Mouse (Mus musculus) embryonic facial prominence, embryonic 15.5 days (tissue): ENCODE data around the gene Ccdc117. TPM values are rescaled to one million over a fixed set of nuclear protein-coding genes. Genes with fewer than 3 reads are reported as not detected.
"Not testable (repeated sequence)": the region's sequence is repeated elsewhere in the genome, so short reads cannot be mapped to it uniquely, and the experiment has no call there.

Source experiments
- ATAC-seq: fragments of 200-750 bp; cut with Nextera tagmentation; 2 replicates; pipeline ENCODE4 v1.8.0; 2017; ENCODE audit warnings: low read depth, moderate TSS enrichment; ENCODE audit not compliant: insufficient number of reproducible peaks, low FRiP score, low TSS enrichment
- H3K27ac ChIP-seq: fragments of 300-500 bp; sonication (generic); replicated peaks from 2 replicates; pipeline ENCODE4 v1.5.1; 2015; ENCODE audit warnings: mild to moderate bottlenecking, inconsistent platforms
- H3K27me3 ChIP-seq: fragments of 300-500 bp; sonication (generic); 2 replicates; pipeline ENCODE4 v1.6.1; 2015; ENCODE audit warnings: inconsistent platforms
- H3K36me3 ChIP-seq: fragments of 300-500 bp; sonication (generic); 2 replicates; pipeline ENCODE4 v1.6.1; 2015; ENCODE audit warnings: mild to moderate bottlenecking, inconsistent platforms
- H3K4me1 ChIP-seq: fragments of 300-500 bp; sonication (generic); 2 replicates; pipeline ENCODE4 v1.6.1; 2015; ENCODE audit warnings: inconsistent platforms
- H3K4me2 ChIP-seq: fragments of 300-500 bp; sonication (generic); replicated peaks from 2 replicates; pipeline ENCODE4 v1.6.1; 2015; ENCODE audit warnings: mild to moderate bottlenecking, inconsistent platforms
- H3K4me3 ChIP-seq: fragments of 300-500 bp; sonication (generic); replicated peaks from 2 replicates; pipeline ENCODE4 v1.5.1; 2015; ENCODE audit warnings: mild to moderate bottlenecking, inconsistent platforms
- H3K9ac ChIP-seq: fragments of 300-500 bp; sonication (generic); 2 replicates; pipeline ENCODE4 v1.6.1; 2015; ENCODE audit warnings: inconsistent platforms
- H3K9me3 ChIP-seq: fragments of 300-500 bp; sonication (generic); replicated peaks from 2 replicates; pipeline ENCODE4 v1.6.1; 2016; ENCODE audit warnings: inconsistent platforms
- WGBS: fragments of 180-500 bp; shearing (Covaris S2); methylation state at CpG from one replicate; pipeline ENCODE4 v1.1.7; 2015; 5-methylcytosine and 5-hydroxymethylcytosine counted together
- polyA plus RNA-seq: library from polyadenylated mRNA; unstranded; fragments of >200 nt; fragmentation: Nextera tagmentation; extraction: Ambion mirVana; gene quantifications from 2 replicates; pipeline ENCODE4 v1.2.1, GENCODE M21; 2015

The Ccdc117 gene
- polyA plus RNA-seq, 1 experiment from 2014 or later: 17.7 TPM

- Histone ChIP-seq H3K4me3 (no peak overlapping the region), H3K27ac (no peak overlapping the region), H3K9ac (no peak overlapping the region), H3K36me3 (no peaks in the 10 kb centered on the region), H3K4me2 (no peak overlapping the region), H3K27me3 (no peaks in the 10 kb centered on the region), H3K9me3 (0 out of 2 replicates have a peak, but pooled peaks cover 5% of the 10 kb centered on the region), H3K4me1 (no peaks in the 10 kb centered on the region)
- WGBS: 79% methylated on average over 1 of the region's 1 CpGs
- ATAC-seq: no peak
These were observed 9.9 kb upstream of the Ccdc117 start for GRCm38 (mm10) chr11:5551931-5552330.

DNA sequence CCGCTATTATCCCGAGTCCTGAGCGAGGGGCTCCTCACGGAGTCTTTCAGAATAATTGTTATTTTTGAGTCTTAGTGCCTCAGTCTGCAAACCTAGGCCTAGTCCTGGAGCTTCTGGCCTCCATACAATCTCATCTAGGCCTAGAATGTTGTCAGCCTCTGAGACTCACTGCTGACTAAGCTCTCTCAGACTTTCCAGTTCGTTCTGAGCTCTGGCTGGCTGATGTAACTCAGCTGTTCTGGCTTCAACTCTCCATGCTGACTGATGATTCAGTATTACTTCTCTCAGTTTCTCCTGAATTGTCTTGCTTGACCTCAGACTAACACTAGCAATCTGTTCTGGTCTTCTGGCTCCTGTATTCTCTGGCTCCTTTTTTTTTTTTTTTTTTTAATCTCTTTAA is 9.4 kb upstream of the Ccdc117 start:
- Histone ChIP-seq H3K4me1 (no peaks in the 10 kb centered on the region), H3K36me3 (no peaks in the 10 kb centered on the region), H3K9me3 (0 out of 2 replicates have a peak, but pooled peaks cover 5% of the 10 kb centered on the region), H3K27ac (no peak overlapping the region), H3K4me2 (no peak overlapping the region), H3K9ac (no peak overlapping the region), H3K27me3 (no peaks in the 10 kb centered on the region), H3K4me3 (no peak overlapping the region)
- 81% methylated on average over 5 of the region's 5 CpGs for WGBS
- no peak for ATAC-seq

GRCm38 (mm10) chr11:5546693-5547092 is 4.7 kb upstream of the Ccdc117 start:
- 0 out of 2 replicates have a peak, but pooled peaks cover 5% of the 10 kb centered on the region for H3K9me3 ChIP-seq
- ATAC-seq: no peak

DNA sequence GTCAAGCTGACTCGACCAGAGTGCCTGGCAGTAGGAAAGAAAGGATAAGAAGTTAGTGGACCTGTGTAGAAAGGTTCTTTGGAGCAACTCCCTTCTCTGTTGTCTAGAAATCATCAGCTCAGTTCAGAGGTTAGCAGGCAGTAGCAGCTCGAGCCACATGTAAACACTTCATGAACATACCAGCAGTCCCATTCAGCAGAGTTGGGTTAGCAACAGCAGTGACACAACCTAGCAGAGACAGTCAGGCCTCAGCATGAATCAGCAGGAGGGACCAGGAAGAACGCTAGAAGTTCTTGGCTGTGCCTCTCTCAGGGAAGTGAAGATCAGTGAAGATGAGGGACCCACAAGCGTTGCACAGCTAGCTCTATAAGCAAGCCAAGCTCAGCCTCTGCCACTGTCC is 3.5 kb upstream of the Ccdc117 start:
- no peak overlapping the region for H3K9ac ChIP-seq
- no peaks in the 10 kb centered on the region for H3K36me3 ChIP-seq
- H3K27ac ChIP-seq: no peak overlapping the region
- H3K4me2 ChIP-seq: no peak overlapping the region
- peaks cover 6% of the 10 kb centered on the region for H3K4me1 ChIP-seq
- H3K27me3 ChIP-seq: no peaks in the 10 kb centered on the region
- no peak overlapping the region for H3K4me3 ChIP-seq
- 0 out of 2 replicates have a peak, but pooled peaks cover 5% of the 10 kb centered on the region for H3K9me3 ChIP-seq
- WGBS: 75% methylated on average over 4 of the region's 4 CpGs
- no peak for ATAC-seq

More at GRCm38 (mm10) chr11:5546693-5547092, 4.7 kb upstream of the Ccdc117 start:
- H3K4me3 ChIP-seq: no peak overlapping the region
- H3K27ac ChIP-seq: no peak overlapping the region
- 82% methylated on average over 3 of the region's 3 CpGs for WGBS
- no peaks in the 10 kb centered on the region for H3K36me3 ChIP-seq
- H3K27me3 ChIP-seq: no peaks in the 10 kb centered on the region
- no peak overlapping the region for H3K4me2 ChIP-seq
- H3K4me1 ChIP-seq: no peaks in the 10 kb centered on the region
- H3K9ac ChIP-seq: no peak overlapping the region

GRCm38 (mm10) chr11:5544709-5545108 is 2.7 kb upstream of the Ccdc117 start:
- 70% methylated on average over 1 of the region's 1 CpGs for WGBS
- H3K4me1 ChIP-seq, H3K9ac ChIP-seq, H3K27ac ChIP-seq, H3K36me3 ChIP-seq, ATAC-seq, H3K9me3 ChIP-seq, H3K27me3 ChIP-seq, H3K4me2 ChIP-seq, H3K4me3 ChIP-seq: not testable (repeated sequence)

- ATAC-seq: no peak
- Histone ChIP-seq H3K4me1 (peaks cover 19% of the 10 kb centered on the region), H3K9me3 (no peaks in the 10 kb centered on the region)
These were observed 1.3 kb upstream of the Ccdc117 start for GRCm38 (mm10) chr11:5543281-5543680.

GRCm38 (mm10) chr11:5542482-5543185 is 647 bp upstream of the Ccdc117 start:
- peak overlapping the region; percentile 76; the same call in 1 of the 2 replicates for H3K27ac ChIP-seq
- H3K27me3 ChIP-seq: no peaks in the 10 kb centered on the region
- H3K9ac ChIP-seq: no peak overlapping the region
- H3K4me1 ChIP-seq: peaks cover 20% of the 10 kb centered on the region
- peaks cover 15% of the 10 kb centered on the region for H3K36me3 ChIP-seq
- ATAC-seq: no peak
- peak overlapping the region; percentile 91 for H3K4me3 ChIP-seq
- 52% methylated on average over 5 of the region's 5 CpGs for WGBS
- H3K4me2 ChIP-seq: peak overlapping the region; percentile 62
- H3K9me3 ChIP-seq: no peaks in the 10 kb centered on the region

More at GRCm38 (mm10) chr11:5543281-5543680, 1.3 kb upstream of the Ccdc117 start:
- Histone ChIP-seq H3K27ac (no peak overlapping the region), H3K27me3 (no peaks in the 10 kb centered on the region), H3K4me2 (no peak overlapping the region), H3K36me3 (peaks cover 13% of the 10 kb centered on the region), H3K4me3 (no peak overlapping the region), H3K9ac (no peak overlapping the region)
- WGBS: 74% methylated on average over 1 of the region's 1 CpGs

DNA sequence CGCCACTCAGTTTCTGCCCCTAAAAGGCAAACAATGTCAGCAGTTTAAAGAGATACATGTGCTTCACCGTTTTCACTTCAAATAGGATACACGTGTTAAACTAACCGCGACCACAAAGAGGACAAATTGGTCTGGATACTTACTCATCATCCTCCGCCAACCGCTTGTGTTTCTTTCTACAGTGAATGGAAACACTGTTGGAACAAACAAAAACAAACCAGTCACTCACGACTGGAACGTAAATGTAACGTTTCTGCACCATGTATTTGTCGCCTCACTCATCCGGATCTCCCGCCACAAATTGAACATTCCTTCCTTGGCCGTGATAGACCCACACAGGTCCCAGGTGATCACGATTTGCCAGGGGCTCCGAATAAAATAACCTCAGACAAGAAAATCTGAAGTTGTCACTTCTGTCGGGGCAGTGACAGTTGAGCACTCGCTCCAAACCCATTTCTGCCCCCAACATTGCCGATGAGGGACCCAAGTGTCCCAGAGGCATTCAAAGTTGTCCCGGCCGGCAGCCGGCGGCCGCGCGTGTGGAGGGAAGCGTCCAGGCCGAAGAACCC is 673 bp downstream of the Ccdc117 start:
- no peak for ATAC-seq
- Histone ChIP-seq H3K27ac (peak overlapping the region; percentile 76), H3K27me3 (no peaks in the 10 kb centered on the region), H3K36me3 (peaks cover 15% of the 10 kb centered on the region), H3K9me3 (no peaks in the 10 kb centered on the region), H3K4me2 (peak overlapping the region; percentile 62), H3K4me3 (peak overlapping the region; percentile 91), H3K4me1 (peaks cover 20% of the 10 kb centered on the region), H3K9ac (peak overlapping the region; percentile 87)
- WGBS: under 1% methylated on average over 28 of the region's 28 CpGs

- Histone ChIP-seq H3K27ac (no peak overlapping the region), H3K4me3 (peak overlapping the region; percentile 91; the same call in 1 of the 2 replicates), H3K36me3 (peaks cover 15% of the 10 kb centered on the region), H3K4me2 (peak overlapping the region; percentile 62), H3K4me1 (peaks cover 20% of the 10 kb centered on the region), H3K9ac (no peak overlapping the region), H3K27me3 (no peaks in the 10 kb centered on the region), H3K9me3 (no peaks in the 10 kb centered on the region)
- no peak for ATAC-seq
- 40% methylated on average over 4 of the region's 4 CpGs for WGBS
These were observed 1.7 kb downstream of the Ccdc117 start for GRCm38 (mm10) chr11:5540331-5540730.

GRCm38 (mm10) chr11:5537454-5537853 is 4.5 kb downstream of the Ccdc117 start:
- Histone ChIP-seq H3K4me1 (peaks cover 20% of the 10 kb centered on the region), H3K36me3 (peaks cover 38% of the 10 kb centered on the region)
- H3K27me3 ChIP-seq, H3K4me2 ChIP-seq, H3K9me3 ChIP-seq, H3K9ac ChIP-seq, H3K27ac ChIP-seq, H3K4me3 ChIP-seq, ATAC-seq: not testable (repeated sequence)
- 93% methylated on average over 4 of the region's 4 CpGs for WGBS

DNA sequence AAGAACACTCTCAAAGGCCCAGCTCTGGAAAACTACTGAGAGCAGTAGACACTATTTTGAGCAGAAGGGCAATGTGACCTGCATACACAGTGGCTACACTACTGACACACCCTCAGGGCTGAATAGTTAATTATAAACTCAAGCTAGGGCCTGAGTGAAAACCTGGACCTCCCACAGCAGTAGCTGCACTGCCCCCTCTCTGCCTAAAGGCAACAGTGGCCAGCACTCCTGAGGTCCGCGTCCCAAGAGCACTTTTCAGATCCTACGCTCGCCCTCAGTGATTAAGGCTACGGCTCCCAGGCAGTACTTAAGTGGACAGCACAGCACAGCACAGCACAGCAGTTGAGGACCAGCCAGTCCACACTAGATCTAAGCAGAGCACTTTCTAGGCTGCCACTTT is 8.9 kb downstream of the Ccdc117 start:
- ATAC-seq: no peak; the same call in 1 of the 2 replicates
- Histone ChIP-seq H3K4me2 (no peak overlapping the region), H3K36me3 (peaks cover 58% of the 10 kb centered on the region), H3K9ac (no peak overlapping the region), H3K4me1 (no peaks in the 10 kb centered on the region), H3K27me3 (no peaks in the 10 kb centered on the region), H3K27ac (no peak overlapping the region), H3K4me3 (no peak overlapping the region), H3K9me3 (no peaks in the 10 kb centered on the region)
- 82% methylated on average over 5 of the region's 5 CpGs for WGBS
